Mouse (Mus musculus) ES-Bruce4 (cell line): ENCODE data around the gene Fam181b. TPM values are rescaled to one million over a fixed set of nuclear protein-coding genes. Genes with fewer than 3 reads are reported as not detected.
A peak's percentile ranks its signal among the peaks of the same experiment; 100 is the strongest.

Source experiments
- H3K27ac ChIP-seq: 2 replicates; pipeline ENCODE4 v1.5.1; 2012; ENCODE audit warnings: low read length, inconsistent platforms; ENCODE audit not compliant: insufficient read depth
- H3K27me3 ChIP-seq: 2 replicates; pipeline ENCODE4 v1.6.1; 2012; ENCODE audit warnings: mild to moderate bottlenecking, low read length, inconsistent platforms; ENCODE audit not compliant: control insufficient read depth, poor library complexity, insufficient read depth, severe bottlenecking
- H3K36me3 ChIP-seq: 2 replicates; pipeline ENCODE4 v1.6.1; 2012; ENCODE audit warnings: inconsistent platforms, mild to moderate bottlenecking, low read length, moderate library complexity; ENCODE audit not compliant: control insufficient read depth, poor library complexity, insufficient read depth, severe bottlenecking
- H3K4me1 ChIP-seq: one replicate; pipeline ENCODE4 v1.8.1; 2011; ENCODE audit warnings: low read length; ENCODE audit not compliant: control insufficient read depth, insufficient read depth
- H3K4me3 ChIP-seq: 2 replicates; pipeline ENCODE4 v1.5.1; 2011; ENCODE audit warnings: low read depth, mild to moderate bottlenecking, low read length
- H3K9ac ChIP-seq: 2 replicates; pipeline ENCODE4 v1.6.1; 2012; ENCODE audit warnings: low read depth, mild to moderate bottlenecking, inconsistent platforms; ENCODE audit not compliant: poor library complexity, severe bottlenecking
- H3K9me3 ChIP-seq: replicated peaks from 2 replicates; pipeline ENCODE4 v1.6.1; 2012; ENCODE audit warnings: mild to moderate bottlenecking, low read length, inconsistent platforms; ENCODE audit not compliant: control insufficient read depth, poor library complexity, insufficient read depth, severe bottlenecking
- CTCF ChIP-seq: IDR thresholded peaks from one replicate; pipeline ENCODE4 v1.8.1; 2011; ENCODE audit warnings: low read depth, low read length
- EP300 ChIP-seq: IDR thresholded peaks from 2 replicates; pipeline ENCODE4 v1.6.1; 2011; ENCODE audit warnings: low read depth, low read length; ENCODE audit not compliant: insufficient read depth
- POLR2A ChIP-seq: IDR thresholded peaks from one replicate; pipeline ENCODE4 v1.8.1; 2011; ENCODE audit warnings: low read length; ENCODE audit not compliant: insufficient read depth
- polyA plus RNA-seq: library from polyadenylated mRNA; stranded (reverse); fragments of >200 nt; gene quantifications from 2 replicates; pipeline ENCODE4 v1.2.4, GENCODE M21; 2011; ENCODE audit warnings: low read depth; ENCODE audit not compliant: missing spikeins, insufficient read depth, insufficient read length

Gene Fam181b
- polyA plus RNA-seq, 1 experiment: 0.70 TPM

- Histone ChIP-seq H3K27ac (no peak overlapping the region), H3K9ac (peak overlapping the region; percentile 31), H3K4me3 (peak overlapping the region; percentile 86), H3K4me1 (no peaks in the 10 kb centered on the region), H3K27me3 (peaks cover 3% of the 10 kb centered on the region), H3K9me3 (no peaks in the 10 kb centered on the region), H3K36me3 (no peaks in the 10 kb centered on the region)
- TF ChIP-seq EP300: no peak
- no peak for TF ChIP-seq POLR2A
- TF ChIP-seq CTCF: no peak
Measured at GRCm38 (mm10) chr7:93080731-93081430, 1.2 kb downstream of the Fam181b start.

GRCm38 (mm10) chr7:93093371-93094058 is 13.8 kb downstream of the Fam181b start:
- H3K4me3 ChIP-seq: no peak overlapping the region
- H3K27me3 ChIP-seq: no peaks in the 10 kb centered on the region; the same call in 1 of the 2 replicates
- H3K27ac ChIP-seq: no peak overlapping the region

GRCm38 (mm10) chr7:93095511-93095910 is 15.8 kb downstream of the Fam181b start:
- peak; percentile 39 for TF ChIP-seq CTCF
- TF ChIP-seq EP300: no peak
- no peaks in the 10 kb centered on the region; the same call in 1 of the 2 replicates for H3K27me3 ChIP-seq
- peak overlapping the region; percentile 38; the same call in 1 of the 2 replicates for H3K4me3 ChIP-seq
- H3K9ac ChIP-seq: peak overlapping the region; percentile 11; the same call in 1 of the 2 replicates
- no peaks in the 10 kb centered on the region for H3K9me3 ChIP-seq
- no peaks in the 10 kb centered on the region for H3K36me3 ChIP-seq
- no peaks in the 10 kb centered on the region for H3K4me1 ChIP-seq
- H3K27ac ChIP-seq: no peak overlapping the region

More at GRCm38 (mm10) chr7:93093371-93094058, 13.8 kb downstream of the Fam181b start:
- Histone ChIP-seq H3K36me3 (no peaks in the 10 kb centered on the region), H3K9ac (no peak overlapping the region), H3K9me3 (no peaks in the 10 kb centered on the region), H3K4me1 (no peaks in the 10 kb centered on the region)
- TF ChIP-seq EP300: no peak
- TF ChIP-seq CTCF: no peak
- no peak for TF ChIP-seq POLR2A

- TF ChIP-seq EP300 (no peak), POLR2A (no peak), CTCF (no peak)
- no peaks in the 10 kb centered on the region for H3K9me3 ChIP-seq
Measured at GRCm38 (mm10) chr7:93104776-93105340, 25.2 kb downstream of the Fam181b start.

GRCm38 (mm10) chr7:93110370-93110965 is 30.8 kb downstream of the Fam181b start:
- Histone ChIP-seq H3K4me1 (no peaks in the 10 kb centered on the region), H3K27me3 (no peaks in the 10 kb centered on the region)
- TF ChIP-seq POLR2A: no peak
- no peak for TF ChIP-seq CTCF
- TF ChIP-seq EP300: no peak

More at GRCm38 (mm10) chr7:93104776-93105340, 25.2 kb downstream of the Fam181b start:
- Histone ChIP-seq H3K27ac (no peak overlapping the region), H3K36me3 (no peaks in the 10 kb centered on the region), H3K27me3 (no peaks in the 10 kb centered on the region), H3K9ac (no peak overlapping the region), H3K4me1 (no peaks in the 10 kb centered on the region), H3K4me3 (no peak overlapping the region)

More at GRCm38 (mm10) chr7:93110370-93110965, 30.8 kb downstream of the Fam181b start:
- H3K36me3 ChIP-seq: no peaks in the 10 kb centered on the region
- no peak overlapping the region for H3K9ac ChIP-seq
- no peak overlapping the region for H3K27ac ChIP-seq
- no peak overlapping the region for H3K4me3 ChIP-seq
- no peaks in the 10 kb centered on the region for H3K9me3 ChIP-seq
